Mouse (Mus musculus) midbrain, embryonic 16.5 days (tissue): ENCODE results near the gene Mettl23. TPM values are rescaled to one million over a fixed set of nuclear protein-coding genes. Genes with fewer than 3 reads are reported as not detected.

Experiments used
- ATAC-seq: fragments of 200-750 bp; cut with Nextera tagmentation; 2 replicates; pipeline ENCODE4 v1.8.0; 2017; ENCODE audit warnings: moderate TSS enrichment
- H3K27ac ChIP-seq: fragments of 300-500 bp; sonication (generic); 2 replicates; pipeline ENCODE4 v1.5.1; 2014; ENCODE audit warnings: mild to moderate bottlenecking, low read length, mixed read lengths
- H3K27me3 ChIP-seq: fragments of 300-500 bp; sonication (generic); 2 replicates; pipeline ENCODE4 v1.6.1; 2014; ENCODE audit warnings: low read depth, low read length, mixed read lengths; ENCODE audit not compliant: control insufficient read depth, insufficient read depth
- H3K36me3 ChIP-seq: fragments of 300-500 bp; sonication (generic); 2 replicates; pipeline ENCODE4 v1.6.1; 2014; ENCODE audit warnings: mild to moderate bottlenecking, low read length, moderate library complexity, mixed read lengths; ENCODE audit not compliant: control insufficient read depth, insufficient read depth
- H3K4me1 ChIP-seq: fragments of 300-500 bp; sonication (generic); 2 replicates; pipeline ENCODE4 v1.6.1; 2014; ENCODE audit warnings: mild to moderate bottlenecking, low read length, mixed read lengths; ENCODE audit not compliant: control insufficient read depth, insufficient read depth
- H3K4me2 ChIP-seq: fragments of 300-500 bp; sonication (generic); 2 replicates; pipeline ENCODE4 v1.6.1; 2014; ENCODE audit warnings: mild to moderate bottlenecking, low read length, mixed read lengths
- H3K4me3 ChIP-seq: fragments of 300-500 bp; sonication (generic); 2 replicates; pipeline ENCODE4 v1.5.1; 2014; ENCODE audit warnings: low read depth, mild to moderate bottlenecking, low read length, moderate library complexity, mixed read lengths
- H3K9ac ChIP-seq: fragments of 300-500 bp; sonication (generic); 2 replicates; pipeline ENCODE4 v1.6.1; 2014; ENCODE audit warnings: low read depth, low read length, mixed read lengths
- H3K9me3 ChIP-seq: fragments of 300-500 bp; sonication (generic); replicated peaks from 2 replicates; pipeline ENCODE4 v1.6.1; 2014; ENCODE audit warnings: mild to moderate bottlenecking, low read length, mixed read lengths; ENCODE audit not compliant: control insufficient read depth, poor library complexity, severe bottlenecking
- WGBS: fragments of 180-500 bp; shearing (Covaris S2); extraction: QIAGEN DNeasy Blood & Tissue Kit; methylation state at CpG from one replicate; pipeline ENCODE4 v1.1.7; 2014; 5-methylcytosine and 5-hydroxymethylcytosine counted together
- polyA plus RNA-seq: library from polyadenylated mRNA; unstranded; fragments of >200 nt; fragmentation: Nextera tagmentation; extraction: Ambion mirVana; gene quantifications from 2 replicates; pipeline ENCODE4 v1.2.1, GENCODE M21; 2015

The Mettl23 gene
- polyA plus RNA-seq, 1 experiment from 2014 or later, result 67.4 TPM

DNA sequence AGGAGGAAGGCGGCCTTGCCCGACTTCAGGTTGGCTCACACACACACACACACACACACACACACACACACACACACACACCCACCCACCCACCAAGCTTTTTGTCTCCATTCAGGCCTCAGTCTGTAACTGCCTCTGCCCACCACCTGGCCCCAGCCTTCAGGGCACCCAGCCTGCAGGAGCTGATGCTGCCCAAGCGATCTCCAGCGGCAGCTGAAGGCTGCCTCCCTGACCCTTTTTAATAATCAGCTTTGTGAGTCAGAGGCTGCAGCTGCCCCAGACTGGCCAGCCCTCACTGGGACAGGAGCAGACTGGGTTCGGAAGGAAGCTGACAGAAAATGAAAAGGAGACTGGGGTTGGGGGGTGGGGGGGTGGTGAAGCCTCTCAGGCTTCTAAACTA, 17.8 kb upstream of the Mettl23 start:
- Histone ChIP-seq H3K4me1 (peaks cover 22% of the 10 kb centered on the region), H3K27ac (no peak overlapping the region), H3K9ac (peak overlapping the region; percentile 40; the same call in 1 of the 2 replicates), H3K4me3 (no peak overlapping the region), H3K27me3 (no peaks in the 10 kb centered on the region), H3K9me3 (no peaks in the 10 kb centered on the region), H3K36me3 (no peaks in the 10 kb centered on the region), H3K4me2 (peak overlapping the region; percentile 26; the same call in 1 of the 2 replicates)
- no peak for ATAC-seq
- WGBS, result 27% methylated on average over 5 of the region's 5 CpGs

DNA sequence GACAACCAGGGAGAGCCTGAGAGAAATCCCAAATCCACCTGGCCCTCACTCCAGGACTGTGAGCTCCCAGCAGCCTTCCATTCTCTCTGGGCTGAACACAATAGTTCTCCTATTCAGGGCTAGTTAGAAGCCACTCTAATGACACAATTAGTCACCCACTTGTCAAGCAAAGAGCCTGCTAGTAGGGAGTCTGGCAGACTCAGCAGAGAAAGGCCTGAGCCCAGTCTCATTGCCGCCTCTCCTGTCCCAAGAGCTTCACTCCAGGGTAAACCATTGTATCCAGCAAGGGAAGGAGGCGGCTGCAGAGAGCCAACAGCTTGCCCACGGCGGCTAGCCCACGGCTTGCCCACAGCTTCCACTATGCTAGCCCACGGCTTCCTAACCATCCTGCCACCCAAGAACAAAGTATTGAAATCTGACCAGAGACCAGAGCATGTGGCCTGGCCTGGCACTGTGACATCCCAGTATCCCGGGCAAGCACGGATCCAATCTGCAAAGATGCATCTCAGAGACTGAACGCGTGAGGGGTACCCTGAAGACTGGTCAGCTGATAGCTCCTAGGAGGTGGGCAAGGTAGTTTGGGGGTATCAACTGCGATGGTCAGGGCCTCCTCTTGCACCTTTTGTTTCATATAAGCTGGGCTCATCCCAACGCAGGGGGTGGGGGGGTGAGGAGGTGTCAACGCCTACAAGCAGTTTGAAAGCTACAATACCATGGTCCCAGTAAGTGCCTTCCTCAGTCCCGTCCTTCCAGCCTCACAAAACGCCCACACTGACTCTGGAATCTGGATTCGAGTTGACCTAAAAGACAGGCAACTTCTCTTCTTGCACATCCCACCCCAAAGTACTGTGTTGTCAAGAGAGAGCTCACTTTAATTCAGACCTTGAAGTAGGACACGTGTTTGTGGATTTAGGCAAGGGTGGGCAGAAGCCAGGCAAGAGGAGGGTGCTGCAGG, 16.3 kb upstream of the Mettl23 start:
- 12% methylated on average over 17 of the region's 17 CpGs for WGBS
- no peak for ATAC-seq
- H3K27ac ChIP-seq, result peak overlapping the region; percentile 63; the same call in 1 of the 2 replicates

GRCm38 (mm10) chr11:116827534-116828165, 15.4 kb upstream of the Mettl23 start, which contains the start of gene Mxra7:
TSS of gene Mxra7 (minus strand) at chr11:116828046.
- Histone ChIP-seq H3K9ac (peak within 1 kb of the TSS; percentile 83), H3K9me3 (no peaks in the 10 kb centered on the region), H3K4me1 (peaks cover 25% of the 10 kb centered on the region), H3K4me3 (peak within 1 kb of the TSS; percentile 61), H3K27ac (peak within 1 kb of the TSS; percentile 63; the same call in 1 of the 2 replicates), H3K36me3 (no peaks in the 10 kb centered on the region), H3K27me3 (no peaks in the 10 kb centered on the region), H3K4me2 (peak within 1 kb of the TSS; percentile 85)
- WGBS, result under 1% methylated on average over 67 of the region's 71 CpGs
- peak; percentile 51; the same call in 1 of the 2 replicates for ATAC-seq

More for the DNA sequence above, 16.3 kb upstream of the Mettl23 start:
- no peaks in the 10 kb centered on the region for H3K36me3 ChIP-seq
- H3K4me3 ChIP-seq, result peak overlapping the region; percentile 61
- H3K4me2 ChIP-seq, result peak overlapping the region; percentile 85
- peaks cover 22% of the 10 kb centered on the region for H3K4me1 ChIP-seq
- H3K9me3 ChIP-seq, result no peaks in the 10 kb centered on the region
- H3K9ac ChIP-seq, result peak overlapping the region; percentile 83
- H3K27me3 ChIP-seq, result no peaks in the 10 kb centered on the region

- no peak for ATAC-seq
Measured at GRCm38 (mm10) chr11:116832172-116832685, 10.8 kb upstream of the Mettl23 start.

GRCm38 (mm10) chr11:116834954-116835353, 8.1 kb upstream of the Mettl23 start:
- WGBS, result 97% methylated on average over 1 of the region's 1 CpGs
- peaks cover 20% of the 10 kb centered on the region for H3K36me3 ChIP-seq

More at GRCm38 (mm10) chr11:116832172-116832685, 10.8 kb upstream of the Mettl23 start:
- WGBS, result 18% methylated on average over 4 of the region's 4 CpGs
- Histone ChIP-seq H3K9ac (no peak overlapping the region), H3K4me2 (no peak overlapping the region), H3K27me3 (no peaks in the 10 kb centered on the region), H3K36me3 (peaks cover 15% of the 10 kb centered on the region), H3K9me3 (no peaks in the 10 kb centered on the region), H3K4me1 (peaks cover 9% of the 10 kb centered on the region; the same call in 1 of the 2 replicates), H3K4me3 (no peak overlapping the region), H3K27ac (no peak overlapping the region)

GRCm38 (mm10) chr11:116836283-116836682, 6.8 kb upstream of the Mettl23 start:
- Histone ChIP-seq H3K4me2 (no peak overlapping the region), H3K4me3 (no peak overlapping the region), H3K4me1 (peaks cover 22% of the 10 kb centered on the region), H3K27ac (no peak overlapping the region), H3K36me3 (peaks cover 27% of the 10 kb centered on the region), H3K9ac (no peak overlapping the region), H3K9me3 (no peaks in the 10 kb centered on the region), H3K27me3 (no peaks in the 10 kb centered on the region)
- 95% methylated on average over 4 of the region's 4 CpGs for WGBS
- no peak for ATAC-seq

More at GRCm38 (mm10) chr11:116834954-116835353, 8.1 kb upstream of the Mettl23 start:
- H3K4me2 ChIP-seq, result no peak overlapping the region
- no peak overlapping the region for H3K9ac ChIP-seq
- no peak overlapping the region for H3K27ac ChIP-seq
- peaks cover 9% of the 10 kb centered on the region for H3K4me1 ChIP-seq
- ATAC-seq, result no peak
- no peaks in the 10 kb centered on the region for H3K27me3 ChIP-seq
- no peak overlapping the region for H3K4me3 ChIP-seq
- no peaks in the 10 kb centered on the region for H3K9me3 ChIP-seq

DNA sequence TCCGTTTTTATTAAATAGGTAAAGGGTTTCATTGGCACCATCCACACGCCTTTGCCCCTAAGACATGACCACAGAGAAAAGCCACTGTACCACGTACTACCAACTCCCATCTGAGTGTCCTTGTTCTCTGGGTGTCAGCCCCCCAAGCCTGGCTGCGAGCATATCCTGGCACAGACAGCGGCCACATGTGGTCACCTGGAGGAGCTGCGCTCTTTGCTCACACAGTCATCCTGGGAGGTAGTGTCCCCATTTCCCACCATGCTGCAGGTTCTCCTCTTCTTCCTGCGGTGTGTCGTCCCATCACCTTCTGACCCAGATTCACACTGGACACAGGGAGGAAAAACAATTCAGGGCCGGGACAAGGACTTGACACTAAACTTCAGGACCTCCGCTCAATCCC, 5.6 kb upstream of the Mettl23 start:
- no peaks in the 10 kb centered on the region for H3K9me3 ChIP-seq
- 94% methylated on average over 10 of the region's 10 CpGs for WGBS
- no peak overlapping the region for H3K4me3 ChIP-seq
- H3K27ac ChIP-seq, result no peak overlapping the region
- H3K4me1 ChIP-seq, result peaks cover 29% of the 10 kb centered on the region
- H3K36me3 ChIP-seq, result peaks cover 27% of the 10 kb centered on the region
- no peak overlapping the region for H3K4me2 ChIP-seq
- no peak for ATAC-seq
- H3K27me3 ChIP-seq, result no peaks in the 10 kb centered on the region
- no peak overlapping the region for H3K9ac ChIP-seq

- Histone ChIP-seq H3K27me3 (no peaks in the 10 kb centered on the region), H3K36me3 (peaks cover 26% of the 10 kb centered on the region), H3K4me2 (no peak overlapping the region), H3K4me3 (no peak overlapping the region), H3K27ac (no peak overlapping the region), H3K9me3 (no peaks in the 10 kb centered on the region), H3K9ac (no peak overlapping the region), H3K4me1 (peaks cover 30% of the 10 kb centered on the region)
- 91% methylated on average over 14 of the region's 14 CpGs for WGBS
- ATAC-seq, result no peak
Measured at GRCm38 (mm10) chr11:116838936-116839335, 4.1 kb upstream of the Mettl23 start.
